Mouse (Mus musculus) hindbrain, embryonic 11.5 days (tissue): ENCODE results near the gene Gm20388. TPM values are rescaled to one million over a fixed set of nuclear protein-coding genes. Genes with fewer than 3 reads are reported as not detected.

Experiments
- ATAC-seq: fragments of 200-750 bp; cut with Nextera tagmentation; 2 replicates; pipeline ENCODE4 v1.8.0; 2017; ENCODE audit warnings: mild to moderate bottlenecking, moderate TSS enrichment, moderate library complexity; ENCODE audit not compliant: low FRiP score
- DNase-seq: peaks from one replicate; pipeline ENCODE4 v3.0.0-alpha.2; 2015; ENCODE audit warnings: low spot score
- H3K27ac ChIP-seq: fragments of 300-500 bp; sonication (generic); 2 replicates; pipeline ENCODE4 v1.5.1; 2014; ENCODE audit warnings: mild to moderate bottlenecking, low read depth, low read length
- H3K27me3 ChIP-seq: fragments of 300-500 bp; sonication (generic); 2 replicates; pipeline ENCODE4 v1.6.1; 2014; ENCODE audit warnings: mild to moderate bottlenecking, low read length, moderate library complexity, mixed read lengths; ENCODE audit not compliant: control insufficient read depth, insufficient read depth
- H3K36me3 ChIP-seq: fragments of 300-500 bp; sonication (generic); 2 replicates; pipeline ENCODE4 v1.6.1; 2014; ENCODE audit warnings: mild to moderate bottlenecking, low read length, moderate library complexity, mixed read lengths; ENCODE audit not compliant: control insufficient read depth, insufficient read depth
- H3K4me1 ChIP-seq: fragments of 300-500 bp; sonication (generic); replicated peaks from 2 replicates; pipeline ENCODE4 v1.6.1; 2014; ENCODE audit warnings: low read length, mixed read lengths; ENCODE audit not compliant: control insufficient read depth, insufficient read depth
- H3K4me2 ChIP-seq: fragments of 300-500 bp; sonication (generic); replicated peaks from 2 replicates; pipeline ENCODE4 v1.6.1; 2014; ENCODE audit warnings: mild to moderate bottlenecking, low read depth, low read length
- H3K4me3 ChIP-seq: fragments of 300-500 bp; sonication (generic); 2 replicates; pipeline ENCODE4 v1.5.1; 2014; ENCODE audit warnings: low read depth, low read length
- H3K9ac ChIP-seq: fragments of 300-500 bp; sonication (generic); 2 replicates; pipeline ENCODE4 v1.6.1; 2014; ENCODE audit warnings: low read depth, low read length
- H3K9me3 ChIP-seq: fragments of 300-500 bp; sonication (generic); 2 replicates; pipeline ENCODE4 v1.6.1; 2016; ENCODE audit warnings: low read length; ENCODE audit not compliant: control insufficient read depth
- WGBS: fragments of 180-500 bp; shearing (Covaris S2); extraction: QIAGEN DNeasy Blood & Tissue Kit; methylation state at CpG from one replicate; pipeline ENCODE4 v1.1.7; 2014; 5-methylcytosine and 5-hydroxymethylcytosine counted together
- polyA plus RNA-seq: library from polyadenylated mRNA; unstranded; fragments of >200 nt; fragmentation: Nextera tagmentation; extraction: Ambion mirVana; gene quantifications from 2 replicates; pipeline ENCODE4 v1.2.1, GENCODE M21; 2014

Gm20388 gene
- polyA plus RNA-seq, 1 experiment from 2014 or later, result 11.8 TPM

DNA sequence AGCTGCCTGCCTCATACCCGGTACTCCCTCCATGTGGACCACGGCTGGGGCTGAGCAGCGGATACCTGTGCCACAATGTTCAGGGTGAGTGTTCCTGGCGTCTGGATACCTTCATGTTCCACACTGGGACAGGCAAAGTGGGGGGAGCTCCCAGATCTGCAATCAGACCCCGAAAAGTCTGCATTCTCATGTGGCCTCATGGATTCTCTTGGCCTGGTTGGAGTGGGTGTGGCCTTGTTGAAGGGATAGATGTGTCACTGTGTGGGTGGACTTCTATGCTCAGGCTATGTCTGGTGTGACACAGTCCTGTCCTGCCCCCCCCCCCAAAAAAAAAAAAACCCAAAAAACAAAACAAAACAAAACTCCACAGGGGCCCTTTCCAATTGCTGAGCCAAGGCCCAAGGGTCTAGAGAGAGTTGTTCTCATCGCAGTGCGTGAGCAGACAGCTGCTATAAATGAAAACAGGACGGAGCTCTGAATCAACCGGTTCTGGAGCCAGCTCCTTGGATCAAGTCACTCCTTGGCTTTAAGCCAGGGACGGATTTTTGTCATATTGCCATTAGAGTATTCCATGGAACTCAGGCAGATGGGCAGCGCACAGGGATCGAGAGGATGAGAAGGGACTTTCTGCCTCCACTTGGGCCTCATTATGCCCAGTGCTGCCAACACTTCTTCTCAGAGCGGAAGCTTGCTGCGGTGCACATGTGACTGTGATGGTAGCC lies 3231.3 kb downstream of the Gm20388 start:
- no peak overlapping the region for H3K27ac ChIP-seq
- 91% methylated on average over 14 of the region's 14 CpGs for WGBS
- no peaks in the 10 kb centered on the region for H3K36me3 ChIP-seq
- no peaks in the 10 kb centered on the region for H3K27me3 ChIP-seq
- DNase-seq (no peak), ATAC-seq (no peak)
- no peak overlapping the region for H3K4me3 ChIP-seq
- no peaks in the 10 kb centered on the region for H3K4me1 ChIP-seq
- no peak overlapping the region for H3K9ac ChIP-seq
- H3K9me3 ChIP-seq, result no peaks in the 10 kb centered on the region
- no peak overlapping the region for H3K4me2 ChIP-seq

DNA sequence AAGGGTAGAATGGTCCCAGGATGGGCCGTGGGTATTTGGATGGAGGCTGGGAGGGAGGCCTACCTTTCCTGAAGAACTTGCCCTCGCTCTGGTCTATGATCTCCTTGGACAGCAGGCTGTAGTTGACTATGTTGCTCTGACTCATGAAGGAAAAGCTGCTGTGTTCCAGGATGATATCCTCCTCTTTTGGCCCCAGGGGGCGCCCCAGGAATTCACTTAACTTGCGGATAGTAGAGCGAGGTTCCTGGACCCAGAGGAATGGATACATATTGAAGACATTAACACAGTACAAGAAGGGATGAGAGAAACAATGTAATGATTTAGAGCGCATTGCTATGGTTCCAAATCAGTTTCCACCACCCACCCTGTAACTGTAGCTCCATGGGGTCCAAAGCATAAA lies 3234.6 kb downstream of the Gm20388 start:
- H3K9me3 ChIP-seq, result no peaks in the 10 kb centered on the region
- H3K36me3 ChIP-seq, result no peaks in the 10 kb centered on the region
- DNase-seq (peak; percentile 43), ATAC-seq (no peak)
- no peaks in the 10 kb centered on the region for H3K4me1 ChIP-seq
- no peak overlapping the region for H3K27ac ChIP-seq
- WGBS, result 60% methylated on average over 6 of the region's 6 CpGs
- no peak overlapping the region for H3K4me3 ChIP-seq
- no peak overlapping the region for H3K4me2 ChIP-seq
- no peak overlapping the region for H3K9ac ChIP-seq
- no peaks in the 10 kb centered on the region for H3K27me3 ChIP-seq

DNA sequence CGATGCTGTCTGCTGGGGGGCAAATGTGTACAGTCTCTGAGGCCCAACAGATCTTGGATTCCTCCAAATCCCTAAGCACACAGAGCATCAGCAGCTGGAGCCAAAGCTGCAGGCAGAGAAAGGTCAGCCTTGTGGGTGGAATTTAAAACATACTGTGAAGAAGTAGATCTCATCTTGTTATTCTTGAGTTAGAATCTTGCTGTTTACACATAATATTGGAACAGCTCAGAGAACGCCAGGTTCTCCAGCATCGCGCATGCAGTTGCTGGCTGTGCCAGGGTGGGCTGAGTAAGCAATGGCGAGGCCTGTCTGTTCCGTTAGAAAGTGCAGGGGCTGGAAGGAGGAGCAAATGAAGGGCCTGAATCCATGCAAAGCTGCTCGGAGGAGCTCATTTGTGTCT lies 3235.7 kb downstream of the Gm20388 start:
- H3K9ac ChIP-seq, result no peak overlapping the region

DNA sequence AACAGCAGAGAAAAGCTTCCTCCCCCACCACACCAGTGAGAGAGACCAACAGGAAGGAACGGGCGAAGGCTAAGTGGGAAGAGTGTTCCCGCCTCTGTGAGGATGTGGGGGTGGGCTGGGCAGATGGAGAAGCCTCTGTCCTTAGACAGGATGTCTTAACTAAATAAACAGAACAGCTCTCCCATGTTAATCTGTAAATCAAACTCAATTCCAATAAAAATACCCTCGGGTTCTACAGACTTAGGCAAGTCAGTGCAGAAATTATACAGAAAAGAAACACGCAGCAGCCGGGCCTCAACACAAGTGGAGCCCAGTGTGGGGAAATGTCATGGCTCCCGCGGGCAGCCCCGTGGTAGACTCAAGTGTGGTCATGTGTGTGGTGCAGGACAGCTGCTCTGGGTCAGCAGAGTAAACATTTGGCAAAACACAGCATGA lies 3240.1 kb downstream of the Gm20388 start:
- Histone ChIP-seq H3K36me3 (no peaks in the 10 kb centered on the region), H3K4me2 (no peak overlapping the region), H3K9ac (no peak overlapping the region), H3K4me1 (no peaks in the 10 kb centered on the region), H3K27ac (no peak overlapping the region), H3K4me3 (no peak overlapping the region), H3K9me3 (no peaks in the 10 kb centered on the region), H3K27me3 (no peaks in the 10 kb centered on the region)
- ATAC-seq, result no peak
- WGBS, result 74% methylated on average over 9 of the region's 9 CpGs
- no peak for DNase-seq

More for the DNA sequence above, 3235.7 kb downstream of the Gm20388 start:
- H3K4me1 ChIP-seq, result no peaks in the 10 kb centered on the region
- H3K27me3 ChIP-seq, result no peaks in the 10 kb centered on the region
- DNase-seq (no peak), ATAC-seq (no peak)
- H3K36me3 ChIP-seq, result no peaks in the 10 kb centered on the region
- H3K9me3 ChIP-seq, result no peaks in the 10 kb centered on the region
- 86% methylated on average over 7 of the region's 7 CpGs for WGBS
- no peak overlapping the region for H3K27ac ChIP-seq
- H3K4me3 ChIP-seq, result no peak overlapping the region
- no peak overlapping the region for H3K4me2 ChIP-seq

DNA sequence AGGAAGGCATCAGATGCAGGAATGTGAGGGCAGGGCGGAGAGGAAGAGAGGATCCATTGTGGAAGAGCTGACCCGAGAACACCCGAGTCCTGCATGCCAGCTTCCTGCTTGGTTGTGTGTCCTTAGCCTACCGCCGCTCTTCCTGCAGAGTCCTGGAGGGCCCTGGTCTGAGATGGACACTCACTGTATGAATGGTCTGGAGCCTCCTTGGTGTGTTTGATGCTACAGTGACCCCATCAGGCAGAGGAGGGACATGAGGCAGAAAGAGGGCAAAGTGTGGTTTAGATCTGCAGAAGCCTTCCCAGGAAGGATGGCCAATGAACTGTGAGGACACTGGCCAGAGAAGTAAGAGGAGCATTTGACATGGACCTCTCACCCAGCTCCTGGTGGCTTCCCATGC lies 3244.5 kb downstream of the Gm20388 start:
- 79% methylated on average over 5 of the region's 5 CpGs for WGBS
- Histone ChIP-seq H3K4me3 (no peak overlapping the region), H3K4me2 (no peak overlapping the region), H3K9ac (no peak overlapping the region), H3K27ac (no peak overlapping the region), H3K4me1 (no peaks in the 10 kb centered on the region), H3K27me3 (no peaks in the 10 kb centered on the region), H3K9me3 (no peaks in the 10 kb centered on the region), H3K36me3 (no peaks in the 10 kb centered on the region)
- ATAC-seq (no peak), DNase-seq (no peak)

DNA sequence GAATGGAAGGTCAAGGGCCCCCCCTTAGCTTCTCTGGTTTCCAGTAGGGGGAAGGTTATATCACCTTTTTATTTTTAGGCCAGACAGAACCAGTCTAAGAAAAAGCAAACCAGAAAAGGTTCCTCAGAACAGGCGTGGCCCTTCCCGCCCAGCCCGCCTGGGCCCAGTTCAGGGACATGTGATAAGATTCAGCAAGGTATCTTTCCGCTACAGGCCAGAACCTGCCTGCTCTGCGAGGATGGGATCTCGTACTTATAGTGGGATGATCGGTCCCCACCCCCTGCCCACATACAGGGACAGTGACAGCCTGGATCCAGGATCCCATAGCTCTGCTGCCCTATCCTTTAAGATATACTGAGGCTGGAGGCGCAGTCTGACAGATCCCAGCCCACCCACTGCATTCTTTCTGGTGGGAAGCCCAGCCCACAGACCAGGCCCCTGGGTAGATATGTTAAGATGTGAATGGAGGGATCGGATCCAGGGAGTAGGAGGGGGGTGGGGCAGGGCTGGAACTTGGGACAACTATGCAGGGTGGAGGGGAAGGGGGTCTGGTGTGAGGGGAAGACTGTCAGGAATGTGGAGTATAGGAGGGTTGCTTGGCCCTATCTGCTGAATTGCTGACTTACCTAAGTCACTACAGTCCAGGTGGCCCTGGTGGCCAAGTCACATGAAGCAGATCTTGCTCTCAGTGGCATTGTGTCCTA lies 3245.6 kb downstream of the Gm20388 start:
- Histone ChIP-seq H3K9me3 (no peaks in the 10 kb centered on the region), H3K9ac (no peak overlapping the region), H3K27me3 (no peaks in the 10 kb centered on the region), H3K4me1 (no peaks in the 10 kb centered on the region), H3K4me2 (no peak overlapping the region), H3K36me3 (no peaks in the 10 kb centered on the region), H3K4me3 (no peak overlapping the region), H3K27ac (no peak overlapping the region)
- DNase-seq (no peak), ATAC-seq (no peak)
- WGBS, result 87% methylated on average over 9 of the region's 9 CpGs

DNA sequence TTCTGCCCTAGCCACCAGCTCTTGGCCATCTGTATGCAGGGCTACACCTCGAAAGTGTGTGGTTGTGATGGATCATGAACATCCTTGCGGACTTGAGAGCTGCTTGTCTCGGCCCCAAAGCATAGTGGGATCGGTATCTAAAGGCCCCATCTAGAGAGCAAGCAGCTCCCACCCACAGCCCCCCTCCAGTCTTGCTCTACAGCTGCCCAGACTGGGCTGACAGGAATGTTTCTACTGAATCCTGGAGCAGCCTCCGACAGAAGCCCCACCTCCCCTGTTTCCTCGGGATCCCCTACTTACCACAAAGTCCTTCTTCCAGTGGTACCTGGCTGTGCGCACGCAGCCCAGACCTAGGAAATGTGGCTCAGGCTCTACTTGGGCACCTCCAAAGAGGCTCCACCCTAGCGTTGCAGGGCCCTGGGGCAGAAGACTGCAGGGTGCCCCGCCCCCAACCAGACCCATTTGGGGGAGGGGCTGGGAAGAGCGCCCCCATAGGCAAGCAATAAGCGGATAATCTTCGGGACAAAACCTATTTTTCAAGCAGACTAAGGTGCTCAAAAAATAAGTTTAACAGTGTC lies 3247.3 kb downstream of the Gm20388 start, which contains the start of gene Sult5a1:
TSS of gene Sult5a1 (minus strand) at position 428 of the 578 bp plus-strand sequence.
- H3K9me3 ChIP-seq, result no peaks in the 10 kb centered on the region
- DNase-seq (peak; percentile 20), ATAC-seq (no peak)
- H3K27me3 ChIP-seq, result no peaks in the 10 kb centered on the region
- WGBS, result 34% methylated on average over 13 of the region's 13 CpGs
- H3K9ac ChIP-seq, result no peak within 1 kb of the TSS
- H3K27ac ChIP-seq, result no peak within 1 kb of the TSS
- no peak within 1 kb of the TSS for H3K4me2 ChIP-seq
- H3K4me1 ChIP-seq, result no peaks in the 10 kb centered on the region
- no peak within 1 kb of the TSS for H3K4me3 ChIP-seq
- no peaks in the 10 kb centered on the region for H3K36me3 ChIP-seq

DNA sequence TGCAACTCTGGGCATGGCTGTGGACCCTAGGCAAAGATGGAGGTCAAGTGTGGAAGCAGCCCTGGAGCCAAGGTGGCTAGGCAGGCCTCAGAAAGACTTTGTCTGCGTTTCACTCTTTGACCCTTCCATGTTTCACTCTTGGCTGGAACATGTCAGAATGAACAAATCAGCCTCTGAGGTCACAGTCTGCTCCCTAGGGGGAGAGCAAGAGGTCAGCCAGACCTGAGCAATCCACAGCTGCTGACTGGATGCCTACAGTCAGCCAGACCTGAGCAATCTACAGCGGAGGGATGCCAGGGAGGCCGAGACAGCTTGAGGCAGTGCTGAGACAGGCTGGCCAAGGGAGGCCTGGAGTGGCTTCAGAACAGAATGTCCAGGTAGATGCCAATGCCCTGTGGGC lies 3270.8 kb downstream of the Gm20388 start:
- WGBS, result 60% methylated on average over 3 of the region's 3 CpGs
- no peak overlapping the region for H3K4me2 ChIP-seq
- H3K27ac ChIP-seq, result no peak overlapping the region
- H3K9ac ChIP-seq, result no peak overlapping the region
- DNase-seq (peak; percentile 54), ATAC-seq (no peak)
- H3K4me3 ChIP-seq, result no peak overlapping the region
- H3K9me3 ChIP-seq, result no peaks in the 10 kb centered on the region
- no peaks in the 10 kb centered on the region for H3K27me3 ChIP-seq
- H3K4me1 ChIP-seq, result no peaks in the 10 kb centered on the region
- H3K36me3 ChIP-seq, result no peaks in the 10 kb centered on the region
